Mouse (Mus musculus) stomach, embryonic 15.5 days (tissue): ENCODE data around the gene Fam92a. TPM values are rescaled to one million over a fixed set of nuclear protein-coding genes. Genes with fewer than 3 reads are reported as not detected.
"Not testable (repeated sequence)": the region's sequence is repeated elsewhere in the genome, so short reads cannot be mapped to it uniquely, and the experiment has no call there.

ENCODE experiments used
- ATAC-seq: fragments of 200-750 bp; cut with Nextera tagmentation; 2 replicates; pipeline ENCODE4 v1.8.0; 2017; ENCODE audit warnings: low read depth, moderate number of reproducible peaks, moderate TSS enrichment; ENCODE audit not compliant: insufficient read depth, low FRiP score
- H3K27ac ChIP-seq: fragments of 300-500 bp; sonication (generic); 2 replicates; pipeline ENCODE4 v1.5.1; 2015; ENCODE audit warnings: mild to moderate bottlenecking, inconsistent platforms
- H3K27me3 ChIP-seq: fragments of 300-500 bp; sonication (generic); replicated peaks from 2 replicates; pipeline ENCODE4 v1.6.1; 2015; ENCODE audit warnings: inconsistent platforms
- H3K36me3 ChIP-seq: fragments of 300-500 bp; sonication (generic); 2 replicates; pipeline ENCODE4 v1.6.1; 2015; ENCODE audit warnings: inconsistent platforms
- H3K4me1 ChIP-seq: fragments of 300-500 bp; sonication (generic); 2 replicates; pipeline ENCODE4 v1.6.1; 2015; ENCODE audit warnings: inconsistent platforms
- H3K4me2 ChIP-seq: fragments of 300-500 bp; sonication (generic); 2 replicates; pipeline ENCODE4 v1.6.1; 2015; ENCODE audit warnings: mild to moderate bottlenecking, inconsistent platforms
- H3K4me3 ChIP-seq: fragments of 300-500 bp; sonication (generic); replicated peaks from 2 replicates; pipeline ENCODE4 v1.5.1; 2015; ENCODE audit warnings: inconsistent platforms
- H3K9ac ChIP-seq: fragments of 300-500 bp; sonication (generic); 2 replicates; pipeline ENCODE4 v1.6.1; 2015; ENCODE audit warnings: inconsistent platforms
- H3K9me3 ChIP-seq: fragments of 300-500 bp; sonication (generic); 2 replicates; pipeline ENCODE4 v1.6.1; 2016; ENCODE audit warnings: inconsistent platforms
- WGBS: fragments of 180-500 bp; shearing (Covaris S2); methylation state at CpG from one replicate; pipeline ENCODE4 v1.1.7; 2015; 5-methylcytosine and 5-hydroxymethylcytosine counted together
- polyA plus RNA-seq: library from polyadenylated mRNA; unstranded; fragments of >200 nt; fragmentation: Nextera tagmentation; extraction: Ambion mirVana; gene quantifications from 2 replicates; pipeline ENCODE4 v1.2.1, GENCODE M21; 2015

The Fam92a gene
- polyA plus RNA-seq: 75.2 and 80.7 TPM in 2 replicates

- ATAC-seq: peak; percentile 87
- peak within 1 kb of the TSS; percentile 63 for H3K4me2 ChIP-seq
- H3K4me3 ChIP-seq: peak within 1 kb of the TSS; percentile 74
- no peaks in the 10 kb centered on the region for H3K27me3 ChIP-seq
- peak within 1 kb of the TSS; percentile 87 for H3K27ac ChIP-seq
- H3K9ac ChIP-seq: peak within 1 kb of the TSS; percentile 87
- no peaks in the 10 kb centered on the region for H3K9me3 ChIP-seq
- WGBS: under 1% methylated on average over 74 of the region's 74 CpGs
- peaks cover 6% of the 10 kb centered on the region; the same call in 1 of the 2 replicates for H3K36me3 ChIP-seq
- H3K4me1 ChIP-seq: peaks cover 6% of the 10 kb centered on the region; the same call in 1 of the 2 replicates
These were observed at the start of gene Fam92a for GRCm38 (mm10) chr4:12171318-12172091. TSS of gene Fam92a (minus strand) at chr4:12172015.

- Histone ChIP-seq H3K27ac (no peak overlapping the region), H3K9me3 (no peaks in the 10 kb centered on the region), H3K4me2 (no peak overlapping the region), H3K4me1 (no peaks in the 10 kb centered on the region), H3K27me3 (no peaks in the 10 kb centered on the region), H3K9ac (no peak overlapping the region), H3K36me3 (no peaks in the 10 kb centered on the region), H3K4me3 (no peak overlapping the region)
- WGBS: 89% methylated on average over 10 of the region's 10 CpGs
- no peak for ATAC-seq
These were observed 7.2 kb upstream of the Fam92a start for GRCm38 (mm10) chr4:12178992-12179391.

- 11% methylated on average over 9 of the region's 9 CpGs for WGBS
- Histone ChIP-seq H3K27ac (peak overlapping the region; percentile 87), H3K27me3 (no peaks in the 10 kb centered on the region), H3K9me3 (no peaks in the 10 kb centered on the region), H3K9ac (peak overlapping the region; percentile 87), H3K4me2 (peak overlapping the region; percentile 63), H3K36me3 (peaks cover 8% of the 10 kb centered on the region; the same call in 1 of the 2 replicates), H3K4me1 (peaks cover 6% of the 10 kb centered on the region; the same call in 1 of the 2 replicates), H3K4me3 (peak overlapping the region; percentile 74)
- no peak for ATAC-seq
These were observed 863 bp downstream of the Fam92a start for GRCm38 (mm10) chr4:12170986-12171317.

GRCm38 (mm10) chr4:12147660-12148059, 24.2 kb downstream of the Fam92a start:
- Histone ChIP-seq H3K4me1 (no peaks in the 10 kb centered on the region), H3K9ac (no peak overlapping the region), H3K4me2 (no peak overlapping the region), H3K36me3 (peaks cover 20% of the 10 kb centered on the region), H3K27ac (no peak overlapping the region), H3K4me3 (no peak overlapping the region), H3K27me3 (no peaks in the 10 kb centered on the region), H3K9me3 (no peaks in the 10 kb centered on the region)
- ATAC-seq: no peak

GRCm38 (mm10) chr4:12141516-12141915, 30.3 kb downstream of the Fam92a start:
- not testable (repeated sequence) for H3K27me3 ChIP-seq, H3K4me1 ChIP-seq, H3K4me3 ChIP-seq, H3K36me3 ChIP-seq, ATAC-seq, H3K4me2 ChIP-seq, H3K9me3 ChIP-seq, H3K27ac ChIP-seq, H3K9ac ChIP-seq
- 88% methylated on average over 7 of the region's 7 CpGs for WGBS

- Histone ChIP-seq H3K4me2 (peak overlapping the region; percentile 44), H3K4me3 (peak overlapping the region; percentile 43)
- not testable (repeated sequence) for H3K27ac ChIP-seq, H3K9ac ChIP-seq, H3K27me3 ChIP-seq, H3K36me3 ChIP-seq, H3K4me1 ChIP-seq, H3K9me3 ChIP-seq
- ATAC-seq: peak; percentile 88
- 12% methylated on average over 23 of the region's 40 CpGs for WGBS
These were observed 31.2 kb downstream of the Fam92a start for GRCm38 (mm10) chr4:12140592-12141062.

- 7% methylated on average over 15 of the region's 32 CpGs for WGBS
- not testable (repeated sequence) for H3K36me3 ChIP-seq, H3K4me1 ChIP-seq, H3K27me3 ChIP-seq, H3K9ac ChIP-seq, H3K27ac ChIP-seq, H3K9me3 ChIP-seq
- H3K4me2 ChIP-seq: peak within 1 kb of the TSS; percentile 44
- H3K4me3 ChIP-seq: peak within 1 kb of the TSS; percentile 43
- ATAC-seq: peak; percentile 98
These were observed 31.7 kb downstream of the Fam92a start, which contains the start of gene Rbm12b1 for GRCm38 (mm10) chr4:12140141-12140567. TSS of gene Rbm12b1 (plus strand) at chr4:12140264.

Other genes with a start within 250 kb of the Fam92a start
- 0.26 and 0.75 TPM in 2 replicates for gene Gm10604, start 190.8 kb downstream of the Fam92a start, polyA plus RNA-seq
- 10.1 and 11.5 TPM in 2 replicates for gene Rbm12b2, start 82.6 kb downstream of the Fam92a start, polyA plus RNA-seq
- 4.5 and 4.8 TPM in 2 replicates for gene Rbm12b1, start 31.8 kb downstream of the Fam92a start, polyA plus RNA-seq